Mouse (Mus musculus) hindbrain, embryonic 16.5 days (tissue): Measurements from ENCODE around the gene Gosr1. TPM values are rescaled to one million over a fixed set of nuclear protein-coding genes. Genes with fewer than 3 reads are reported as not detected.
"Not testable (repeated sequence)": the region's sequence is repeated elsewhere in the genome, so short reads cannot be mapped to it uniquely, and the experiment has no call there.

ENCODE experiments used
- ATAC-seq: fragments of 200-750 bp; cut with Nextera tagmentation; 2 replicates; pipeline ENCODE4 v1.8.0; 2017; ENCODE audit warnings: moderate TSS enrichment, moderate library complexity
- H3K27ac ChIP-seq: fragments of 300-500 bp; sonication (generic); 2 replicates; pipeline ENCODE4 v1.5.1; 2014; ENCODE audit warnings: low read depth, mild to moderate bottlenecking, control low read depth, low read length, moderate library complexity
- H3K27me3 ChIP-seq: fragments of 300-500 bp; sonication (generic); replicated peaks from 2 replicates; pipeline ENCODE4 v1.6.1; 2014; ENCODE audit warnings: low read length; ENCODE audit not compliant: control insufficient read depth, insufficient read depth
- H3K36me3 ChIP-seq: fragments of 300-500 bp; sonication (generic); 2 replicates; pipeline ENCODE4 v1.6.1; 2014; ENCODE audit warnings: mild to moderate bottlenecking, low read length, moderate library complexity, mixed read lengths; ENCODE audit not compliant: control insufficient read depth, insufficient read depth
- H3K4me1 ChIP-seq: fragments of 300-500 bp; sonication (generic); 2 replicates; pipeline ENCODE4 v1.6.1; 2014; ENCODE audit warnings: low read depth, low read length; ENCODE audit not compliant: control insufficient read depth, insufficient read depth
- H3K4me2 ChIP-seq: fragments of 300-500 bp; sonication (generic); 2 replicates; pipeline ENCODE4 v1.6.1; 2014; ENCODE audit warnings: mild to moderate bottlenecking, low read length, control low read depth, moderate library complexity
- H3K4me3 ChIP-seq: fragments of 300-500 bp; sonication (generic); 2 replicates; pipeline ENCODE4 v1.5.1; 2014; ENCODE audit warnings: mild to moderate bottlenecking, low read length, control low read depth, moderate library complexity
- H3K9ac ChIP-seq: fragments of 300-500 bp; sonication (generic); 2 replicates; pipeline ENCODE4 v1.6.1; 2014; ENCODE audit warnings: low read depth, mild to moderate bottlenecking, control low read depth, low read length, moderate library complexity
- H3K9me3 ChIP-seq: fragments of 300-500 bp; sonication (generic); 2 replicates; pipeline ENCODE4 v1.6.1; 2014; ENCODE audit warnings: mild to moderate bottlenecking, low read length, moderate library complexity; ENCODE audit not compliant: control insufficient read depth
- WGBS: fragments of 180-500 bp; shearing (Covaris S2); extraction: QIAGEN DNeasy Blood & Tissue Kit; methylation state at CpG from one replicate; pipeline ENCODE4 v1.1.7; 2014; 5-methylcytosine and 5-hydroxymethylcytosine counted together
- polyA plus RNA-seq: library from polyadenylated mRNA; unstranded; fragments of >200 nt; fragmentation: Nextera tagmentation; extraction: Ambion mirVana; gene quantifications from 2 replicates; pipeline ENCODE4 v1.2.1, GENCODE M21; 2015

The Gosr1 gene
- polyA plus RNA-seq, result 25.5 and 25.9 TPM in 2 replicates

DNA sequence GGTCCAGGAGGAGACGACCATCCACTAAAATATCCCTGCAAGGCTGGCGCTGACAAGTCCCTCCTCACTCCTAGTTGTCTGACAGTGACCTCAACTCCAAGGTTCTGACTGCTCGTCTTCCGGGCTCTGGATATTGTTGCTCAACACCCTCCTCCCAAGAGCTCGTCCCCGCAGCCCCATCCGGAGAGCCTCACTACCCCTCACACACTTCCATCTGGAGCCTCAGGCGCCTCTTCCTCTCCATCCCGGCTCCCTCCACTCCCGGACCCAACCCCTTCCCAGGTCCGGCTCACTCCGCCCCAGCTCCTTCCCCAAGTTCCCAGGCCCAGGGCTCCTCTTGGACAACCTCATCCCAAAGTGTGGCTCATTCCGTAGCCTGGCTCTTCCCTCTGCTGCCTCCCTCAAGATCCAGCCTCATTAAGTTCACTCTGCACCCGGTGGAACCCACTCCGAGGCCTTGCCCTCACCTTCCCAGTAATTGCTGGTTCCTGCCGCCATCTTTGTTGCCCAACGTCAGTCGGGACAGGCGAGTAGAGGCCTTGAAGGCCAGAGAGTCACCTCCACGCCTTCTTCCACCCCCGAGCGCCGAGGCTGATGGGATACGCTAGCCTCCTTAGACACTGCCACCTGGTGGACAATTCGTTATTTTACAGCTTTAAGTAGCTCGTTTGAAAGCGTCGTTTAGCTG, at the start of gene Gosr1:
Gene Gosr1, minus strand, starts transcription at position 527 of the 688 bp plus-strand sequence.
- peaks cover 2% of the 10 kb centered on the region; the same call in 1 of the 2 replicates for H3K4me1 ChIP-seq
- peak within 1 kb of the TSS; percentile 96 for H3K9ac ChIP-seq
- H3K36me3 ChIP-seq, result peaks cover 2% of the 10 kb centered on the region; the same call in 1 of the 2 replicates
- H3K27ac ChIP-seq, result peak within 1 kb of the TSS; percentile 84
- no peaks in the 10 kb centered on the region for H3K27me3 ChIP-seq
- peak; percentile 98 for ATAC-seq
- H3K4me3 ChIP-seq, result peak within 1 kb of the TSS; percentile 65
- peak within 1 kb of the TSS; percentile 76 for H3K4me2 ChIP-seq
- no peaks in the 10 kb centered on the region for H3K9me3 ChIP-seq
- WGBS, result under 1% methylated on average over 28 of the region's 28 CpGs

DNA sequence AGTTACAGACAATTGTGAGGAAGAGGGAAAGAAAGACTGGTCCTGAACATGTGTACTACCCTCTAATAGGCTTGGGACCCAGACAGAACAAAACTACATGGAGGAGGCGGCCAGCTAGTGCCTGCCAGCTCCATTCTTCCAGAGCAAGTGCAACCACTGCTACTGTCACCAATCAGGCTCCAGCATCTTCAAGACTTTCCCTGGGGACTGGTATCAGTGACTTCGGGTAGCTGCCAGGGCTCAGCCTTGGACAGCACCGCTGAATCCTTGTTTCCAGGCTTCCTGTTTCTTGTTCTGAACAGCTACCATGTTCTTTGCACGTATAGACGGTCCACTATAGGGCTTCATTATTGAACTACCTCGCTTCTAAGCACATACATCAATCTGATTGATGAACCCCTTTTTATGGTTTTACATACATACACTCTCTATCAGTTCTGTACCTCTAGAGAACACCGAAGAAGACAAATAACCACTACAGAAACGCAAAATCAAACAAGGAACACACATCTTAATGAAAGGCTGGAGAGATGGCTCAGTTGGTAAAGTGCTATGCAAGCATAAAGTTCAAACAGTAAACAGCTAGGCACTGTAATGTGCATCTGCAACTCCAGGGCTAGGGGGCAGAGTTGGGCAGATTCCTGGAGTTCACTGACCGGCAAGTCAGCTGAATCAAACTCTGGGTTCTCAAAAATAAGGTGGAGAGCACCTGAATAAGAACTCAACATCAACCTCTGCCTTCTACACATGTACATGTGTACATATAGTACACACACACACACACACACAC, 47.5 kb upstream of the Gosr1 start:
- Histone ChIP-seq H3K4me2 (no peak overlapping the region), H3K36me3 (peaks cover 7% of the 10 kb centered on the region; the same call in 1 of the 2 replicates), H3K4me1 (no peaks in the 10 kb centered on the region), H3K9me3 (no peaks in the 10 kb centered on the region), H3K27me3 (no peaks in the 10 kb centered on the region), H3K9ac (no peak overlapping the region), H3K27ac (no peak overlapping the region), H3K4me3 (no peak overlapping the region)
- ATAC-seq, result no peak
- WGBS, result 89% methylated on average over 9 of the region's 9 CpGs

DNA sequence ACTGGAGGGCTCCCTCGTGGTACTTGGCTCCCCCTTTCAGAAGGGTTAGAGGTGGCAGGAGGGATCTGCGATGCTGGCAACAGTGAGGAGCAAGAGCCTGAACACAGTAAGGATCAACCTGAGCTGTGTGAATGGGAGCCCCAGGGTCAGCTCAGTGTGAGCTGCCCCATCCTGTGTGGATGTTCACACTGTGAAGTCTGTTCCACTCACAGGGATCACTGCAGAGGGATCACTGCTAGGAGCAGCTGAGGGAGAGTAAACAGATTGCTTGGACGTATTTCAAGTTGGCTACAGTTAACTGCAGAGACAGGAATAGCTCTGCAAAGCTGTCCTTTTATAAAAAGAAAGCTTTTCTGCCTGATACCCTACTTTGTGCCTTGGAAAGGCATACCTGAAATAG, 46.1 kb upstream of the Gosr1 start:
- H3K4me2 ChIP-seq, result no peak overlapping the region
- H3K4me3 ChIP-seq, result no peak overlapping the region
- H3K9me3 ChIP-seq, result no peaks in the 10 kb centered on the region
- H3K36me3 ChIP-seq, result peaks cover 7% of the 10 kb centered on the region; the same call in 1 of the 2 replicates
- H3K27ac ChIP-seq, result no peak overlapping the region
- no peak overlapping the region for H3K9ac ChIP-seq
- no peaks in the 10 kb centered on the region for H3K27me3 ChIP-seq
- no peaks in the 10 kb centered on the region for H3K4me1 ChIP-seq
- WGBS, result 57% methylated on average over 3 of the region's 3 CpGs
- no peak for ATAC-seq

DNA sequence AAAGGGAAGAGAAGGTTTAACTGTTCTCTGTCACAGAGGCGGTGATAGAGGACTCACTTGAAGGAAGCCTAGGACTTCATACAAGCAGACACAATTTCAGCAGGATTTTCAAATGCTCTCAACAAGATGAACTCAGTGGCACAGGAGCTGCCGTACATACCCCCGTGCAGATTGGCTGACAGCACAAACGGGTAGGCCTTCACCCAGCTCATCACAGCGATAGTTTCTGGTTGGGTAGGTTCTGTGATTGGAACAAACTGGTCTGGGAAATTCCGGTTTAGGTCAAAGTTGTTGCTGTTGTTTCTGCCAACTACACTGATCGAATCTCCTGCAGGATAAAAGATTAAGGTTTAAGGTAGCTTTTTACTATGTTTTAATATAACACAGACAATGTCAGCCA, 45.2 kb upstream of the Gosr1 start:
- no peak overlapping the region for H3K4me3 ChIP-seq
- no peaks in the 10 kb centered on the region for H3K27me3 ChIP-seq
- ATAC-seq, result no peak
- no peak overlapping the region for H3K4me2 ChIP-seq
- no peak overlapping the region for H3K27ac ChIP-seq
- peaks cover 6% of the 10 kb centered on the region for H3K36me3 ChIP-seq
- WGBS, result 92% methylated on average over 7 of the region's 7 CpGs
- no peaks in the 10 kb centered on the region for H3K4me1 ChIP-seq
- H3K9ac ChIP-seq, result no peak overlapping the region
- H3K9me3 ChIP-seq, result no peaks in the 10 kb centered on the region

DNA sequence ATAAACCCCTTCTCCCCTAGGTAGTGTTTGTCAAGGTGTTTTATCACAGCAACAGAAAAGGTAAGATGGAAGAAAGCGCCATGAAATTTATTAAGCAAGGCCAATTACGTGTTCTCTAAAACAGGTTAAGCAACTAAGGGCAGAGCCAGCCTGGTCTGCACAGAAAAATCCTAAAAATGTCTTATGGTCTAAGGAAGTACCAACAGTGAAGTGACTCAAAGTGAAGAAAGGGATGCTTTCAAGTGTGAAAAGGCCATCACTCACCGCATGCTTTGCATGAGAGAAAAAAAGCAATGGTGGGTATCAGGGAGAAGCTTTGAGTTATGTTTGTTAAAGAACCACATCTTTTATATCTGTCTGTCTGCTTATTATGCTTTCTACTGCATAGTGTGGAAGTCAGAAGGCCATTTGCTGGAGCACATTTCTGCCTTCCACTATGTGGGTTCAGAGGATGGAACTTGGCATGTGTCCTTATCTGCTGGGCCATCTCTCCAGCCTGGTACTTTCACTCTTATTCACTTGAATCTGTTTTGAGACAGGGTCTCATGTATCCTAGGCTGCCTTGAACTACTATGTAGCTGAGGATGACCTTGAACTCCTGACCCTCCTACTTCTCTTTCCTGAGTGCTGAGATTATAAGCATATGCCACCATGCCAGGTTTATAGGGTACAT, 43.8 kb upstream of the Gosr1 start:
- Histone ChIP-seq H3K4me2 (no peak overlapping the region), H3K27ac (no peak overlapping the region), H3K4me3 (no peak overlapping the region), H3K27me3 (no peaks in the 10 kb centered on the region), H3K4me1 (no peaks in the 10 kb centered on the region), H3K9me3 (no peaks in the 10 kb centered on the region), H3K9ac (no peak overlapping the region), H3K36me3 (peaks cover 13% of the 10 kb centered on the region)
- ATAC-seq, result no peak
- 88% methylated on average over 3 of the region's 3 CpGs for WGBS

DNA sequence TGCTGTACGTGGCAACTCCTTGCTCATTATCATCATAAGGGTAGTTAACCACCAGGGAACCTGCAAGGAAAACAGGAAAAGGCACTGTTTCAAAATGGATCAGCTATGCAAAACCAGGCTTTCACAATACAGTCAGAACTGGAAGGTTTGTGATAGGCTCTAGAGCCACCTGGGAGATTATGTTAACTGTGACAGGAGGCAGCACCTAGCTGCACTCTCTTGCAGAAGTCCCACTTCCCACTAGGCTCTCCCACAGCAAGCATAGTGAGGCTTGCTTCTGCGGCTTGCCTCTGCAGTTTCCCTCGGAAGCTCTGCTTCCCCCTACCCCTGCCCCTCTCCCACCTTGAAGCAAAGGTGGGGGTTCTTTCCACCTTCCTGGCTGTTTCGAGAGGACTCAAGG, 42.6 kb upstream of the Gosr1 start:
- Histone ChIP-seq H3K4me3 (no peak overlapping the region), H3K27me3 (no peaks in the 10 kb centered on the region), H3K27ac (no peak overlapping the region), H3K9ac (no peak overlapping the region), H3K36me3 (peaks cover 13% of the 10 kb centered on the region), H3K4me2 (no peak overlapping the region), H3K9me3 (no peaks in the 10 kb centered on the region), H3K4me1 (no peaks in the 10 kb centered on the region)
- ATAC-seq, result no peak
- 83% methylated on average over 4 of the region's 4 CpGs for WGBS

DNA sequence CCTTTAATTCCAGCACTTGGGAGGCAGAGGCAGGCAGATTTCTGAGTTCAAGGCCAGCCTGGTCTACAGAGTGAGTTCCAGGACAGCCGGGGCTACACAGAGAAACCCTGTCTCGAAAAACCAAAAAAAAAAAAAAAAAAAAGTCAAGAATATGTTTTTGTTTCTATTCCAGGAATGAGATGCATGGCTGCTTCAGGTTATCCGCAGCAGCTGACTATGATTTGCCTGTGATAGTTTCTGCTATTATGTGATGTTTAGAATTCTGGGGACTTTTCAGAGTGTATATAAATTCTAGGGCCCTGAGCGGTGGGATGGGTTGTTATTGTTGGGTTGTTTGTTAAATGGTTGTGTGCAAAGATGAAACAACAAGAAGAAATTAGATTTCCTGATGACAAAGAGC, 41.7 kb upstream of the Gosr1 start:
- not testable (repeated sequence) for H3K27me3 ChIP-seq, H3K27ac ChIP-seq, H3K4me3 ChIP-seq, H3K9ac ChIP-seq, H3K9me3 ChIP-seq, ATAC-seq, H3K4me1 ChIP-seq, H3K4me2 ChIP-seq
- WGBS, result over 99% methylated on average over 4 of the region's 4 CpGs
- peaks cover 13% of the 10 kb centered on the region for H3K36me3 ChIP-seq

DNA sequence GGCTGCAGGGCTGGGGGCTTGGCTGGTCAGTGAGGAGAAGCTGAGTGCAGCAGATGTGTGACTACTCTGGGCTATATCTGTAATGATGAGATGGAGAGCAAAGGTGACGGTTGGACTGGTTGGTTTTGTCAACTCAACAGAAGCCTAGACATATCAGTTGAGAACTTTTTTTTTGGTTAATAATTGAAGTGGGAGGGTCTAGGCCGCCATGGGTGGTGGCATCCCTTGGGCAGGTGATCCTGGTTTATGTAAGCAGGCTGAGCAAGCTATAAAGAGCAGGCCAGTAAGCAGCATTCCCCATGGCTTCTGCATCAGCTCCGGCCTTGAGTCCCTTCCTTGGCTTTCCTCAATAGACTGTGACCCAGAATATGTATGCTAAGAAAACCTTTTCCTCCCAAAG, 39.9 kb upstream of the Gosr1 start:
- no peak for ATAC-seq
- Histone ChIP-seq H3K4me2 (no peak overlapping the region), H3K9ac (no peak overlapping the region), H3K27ac (no peak overlapping the region), H3K4me1 (no peaks in the 10 kb centered on the region), H3K4me3 (no peak overlapping the region), H3K9me3 (no peaks in the 10 kb centered on the region), H3K27me3 (no peaks in the 10 kb centered on the region), H3K36me3 (peaks cover 15% of the 10 kb centered on the region)
- WGBS, result 93% methylated on average over 3 of the region's 3 CpGs

DNA sequence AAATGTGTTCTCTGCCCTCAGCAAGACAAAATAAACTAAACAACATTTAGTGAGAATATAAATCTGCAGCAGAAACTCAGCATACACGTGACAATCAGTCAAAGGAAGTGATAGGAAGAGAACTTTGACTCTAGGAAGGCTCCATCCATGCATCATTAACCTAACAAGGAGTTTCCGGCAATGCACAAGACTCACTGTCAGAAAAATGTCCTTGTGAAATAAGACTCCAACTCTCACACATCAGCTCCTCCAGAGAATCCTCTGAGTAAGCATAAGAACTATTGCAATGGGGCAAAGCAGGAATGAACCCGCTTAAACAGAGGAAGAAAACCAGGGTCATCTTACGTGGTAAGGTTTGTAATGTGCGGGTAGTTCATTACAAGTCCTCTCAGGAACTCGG, 33.9 kb upstream of the Gosr1 start:
- no peak overlapping the region for H3K4me2 ChIP-seq
- H3K27ac ChIP-seq, result no peak overlapping the region
- peaks cover 18% of the 10 kb centered on the region for H3K36me3 ChIP-seq
- no peak for ATAC-seq
- H3K27me3 ChIP-seq, result no peaks in the 10 kb centered on the region
- WGBS, result 90% methylated on average over 6 of the region's 6 CpGs
- H3K9me3 ChIP-seq, result no peaks in the 10 kb centered on the region
- no peaks in the 10 kb centered on the region for H3K4me1 ChIP-seq
- H3K4me3 ChIP-seq, result no peak overlapping the region
- no peak overlapping the region for H3K9ac ChIP-seq
